Mouse (Mus musculus) adrenal gland, adult (tissue): ENCODE measurements around the gene Apmap.
A peak's percentile ranks its signal among the peaks of the same experiment; 100 is the strongest.

Experiments used
- DNase-seq, 2 experiments: peaks; one replicate each; pipeline ENCODE4 v3.0.0; 2022 to 2023; ENCODE audit warnings: low spot score in 1 of 2; ENCODE audit not compliant: inconsistent age in 2 of 2

Apmap gene

GRCm38 (mm10) chr2:150608087-150608799 lies at the start of gene Apmap:
Gene Apmap, minus strand, starts transcription at chr2:150608567.
- peak; percentile 97 to 99 for DNase-seq

GRCm38 (mm10) chr2:150656975-150657768 lies 48.8 kb upstream of the Apmap start:
- DNase-seq: no peak

- no peak for DNase-seq
Observed at GRCm38 (mm10) chr2:150656112-150656511, 47.7 kb upstream of the Apmap start.

GRCm38 (mm10) chr2:150655290-150655689 lies 46.9 kb upstream of the Apmap start:
- DNase-seq: no peak

DNA sequence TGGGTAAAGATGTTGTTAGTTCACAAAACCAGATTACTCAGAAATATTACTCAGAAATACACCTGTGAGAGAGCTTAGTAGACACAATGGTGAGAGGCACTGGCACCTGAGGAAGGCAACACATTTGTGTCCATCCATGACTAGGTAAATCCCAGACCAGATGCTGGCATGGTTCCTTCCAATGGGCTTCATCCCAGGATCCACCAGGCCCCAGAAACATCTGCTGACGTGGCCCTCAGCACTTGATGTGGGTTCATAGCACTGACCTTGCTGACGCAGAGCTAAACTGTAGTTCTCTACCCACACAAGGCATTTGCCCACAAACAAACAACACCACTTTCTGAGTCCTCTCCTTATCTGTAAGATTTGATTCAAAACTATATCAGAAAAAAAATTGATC lies 46.4 kb upstream of the Apmap start:
- no peak for DNase-seq

- DNase-seq: no peak
Observed at GRCm38 (mm10) chr2:150651366-150651765, 43.0 kb upstream of the Apmap start.

DNA sequence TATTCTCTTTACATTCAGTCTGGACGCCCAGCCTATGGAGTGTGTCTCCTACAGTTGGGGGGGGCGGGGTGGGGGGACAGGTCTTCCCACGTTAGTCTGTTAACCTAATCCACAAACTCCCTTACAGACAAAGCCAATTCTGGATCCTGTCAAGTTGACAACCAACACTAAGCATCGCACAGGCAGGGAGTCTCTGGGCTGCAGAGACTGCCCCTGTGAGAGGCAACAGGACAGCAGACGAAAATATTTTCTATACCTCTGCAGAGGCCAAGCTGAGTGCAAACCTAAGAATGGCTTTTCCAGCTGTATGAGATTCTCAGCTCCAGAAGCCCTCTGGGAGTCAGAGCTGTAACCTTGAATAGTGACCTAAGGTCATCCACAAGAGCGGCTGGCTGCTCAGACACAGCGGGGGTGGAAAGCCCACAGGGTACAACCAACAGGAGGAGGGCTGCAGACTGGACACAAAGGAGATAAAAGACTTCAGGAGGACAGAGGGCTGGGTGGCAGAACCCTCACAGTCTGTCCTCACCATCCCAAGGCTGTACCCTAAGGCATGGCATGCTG lies 42.2 kb upstream of the Apmap start:
- DNase-seq: peak in 1 of 2 experiments; percentile 35

DNA sequence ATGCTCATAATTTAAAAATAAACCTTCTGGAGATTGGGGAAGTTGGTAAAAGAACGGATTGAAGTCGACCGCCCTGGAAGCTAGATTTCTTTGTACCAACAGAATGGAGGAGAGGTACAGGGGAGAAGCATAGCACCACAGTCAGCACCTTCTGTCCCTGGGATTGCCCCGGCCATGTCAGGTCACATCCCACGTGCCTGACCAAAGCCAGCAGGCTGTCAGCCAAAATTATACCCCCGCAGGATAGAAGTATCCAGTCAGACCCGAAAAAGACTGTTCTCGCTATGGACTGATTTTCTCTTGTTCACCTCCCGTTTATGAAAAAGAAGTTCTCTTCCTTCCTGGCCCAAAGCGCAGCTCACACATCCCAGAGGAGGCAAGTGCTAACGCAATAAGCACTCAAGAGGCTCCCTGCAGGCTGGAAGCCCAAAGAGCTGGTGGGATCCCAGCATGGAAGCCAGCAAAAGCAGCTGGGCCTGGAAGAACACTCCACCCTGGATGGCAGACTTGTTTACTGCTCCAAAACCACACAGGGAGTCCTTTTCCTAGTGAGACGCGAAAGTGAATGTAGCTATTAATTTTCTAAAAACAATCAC lies 40.0 kb upstream of the Apmap start:
- no peak for DNase-seq

GRCm38 (mm10) chr2:150647681-150648299 lies 39.4 kb upstream of the Apmap start:
- DNase-seq: peak in 1 of 2 experiments; percentile 31

GRCm38 (mm10) chr2:150646411-150647121 lies 38.2 kb upstream of the Apmap start:
- DNase-seq: no peak

GRCm38 (mm10) chr2:150645225-150645624 lies 36.9 kb upstream of the Apmap start:
- peak; percentile 48 to 73 for DNase-seq

DNA sequence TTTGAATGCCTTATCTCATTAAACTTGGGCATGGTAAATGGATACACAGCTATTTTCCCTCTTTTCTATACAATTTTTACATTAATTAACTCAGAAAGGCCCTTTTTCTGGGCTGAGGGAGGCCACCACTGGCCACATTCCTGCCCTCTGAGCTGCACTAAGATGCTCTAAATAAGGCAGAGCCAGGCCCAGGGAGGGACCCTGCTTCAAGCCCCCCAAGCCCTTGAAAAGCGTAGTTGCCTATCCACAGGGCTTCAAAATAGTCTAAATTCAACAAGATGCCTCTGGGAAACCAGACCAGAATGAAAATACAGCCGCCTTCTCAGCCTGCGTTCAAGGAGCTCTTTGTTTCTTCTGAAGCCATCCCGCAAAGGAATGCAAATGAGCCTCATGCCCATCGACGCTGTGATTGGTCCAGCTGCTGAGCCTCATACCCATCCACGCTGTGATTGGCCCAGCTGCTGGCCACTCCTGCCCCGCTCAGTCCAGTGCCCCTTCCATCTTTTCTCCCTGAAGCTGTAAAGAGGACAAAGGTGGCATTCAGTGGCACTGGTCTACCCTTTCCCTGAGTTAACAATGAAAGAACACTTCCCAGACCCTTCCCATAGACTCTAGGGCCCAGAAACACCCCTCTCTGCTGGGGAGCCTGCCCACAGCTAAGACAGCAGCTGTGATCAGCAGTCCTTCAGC lies 35.5 kb upstream of the Apmap start:
- no peak for DNase-seq

- peak; percentile 30 to 81 for DNase-seq
Observed at GRCm38 (mm10) chr2:150643166-150643565, 34.8 kb upstream of the Apmap start.

GRCm38 (mm10) chr2:150638370-150638733 lies 30.0 kb upstream of the Apmap start:
- no peak for DNase-seq

DNA sequence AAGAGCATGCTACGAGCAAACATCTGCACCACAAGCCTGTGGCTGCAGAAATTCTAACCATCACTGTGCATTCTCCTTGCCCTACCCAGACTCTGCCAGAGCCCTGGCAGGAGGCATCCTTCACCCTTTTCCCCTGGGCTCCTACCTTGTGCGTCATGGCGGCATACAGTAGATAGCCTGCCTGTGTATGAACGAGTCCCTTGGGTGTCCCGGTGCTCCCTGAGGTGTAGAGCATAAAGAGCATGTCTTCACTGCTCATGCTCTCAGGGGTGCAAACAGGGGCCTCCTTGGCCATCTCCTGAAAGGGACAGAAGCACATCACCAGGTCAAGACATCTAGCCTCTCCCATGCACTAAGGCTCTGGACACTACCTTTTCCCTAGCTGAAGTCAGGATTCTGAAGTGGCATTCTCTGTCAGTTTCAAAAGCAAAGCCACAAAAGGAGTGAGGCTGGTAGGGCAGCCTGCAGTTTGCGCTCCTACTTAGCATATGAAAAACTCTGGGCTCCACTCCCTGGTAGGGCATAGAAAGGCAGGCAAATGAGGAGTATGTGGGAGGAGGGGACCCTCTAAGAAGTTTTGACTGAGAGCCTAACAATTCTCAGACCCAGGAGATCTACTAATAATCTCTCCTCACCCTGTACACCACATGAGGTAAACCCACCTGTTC lies 29.5 kb upstream of the Apmap start:
- DNase-seq: no peak

GRCm38 (mm10) chr2:150635877-150636446 lies 27.6 kb upstream of the Apmap start:
- DNase-seq: no peak

GRCm38 (mm10) chr2:150629255-150629654 lies 20.9 kb upstream of the Apmap start:
- no peak for DNase-seq

GRCm38 (mm10) chr2:150627140-150627539 lies 18.8 kb upstream of the Apmap start:
- DNase-seq: no peak

GRCm38 (mm10) chr2:150624926-150625325 lies 16.6 kb upstream of the Apmap start:
- DNase-seq: peak; percentile 68 to 79
